Mouse (Mus musculus) forebrain, embryonic 12.5 days (tissue): ENCODE data around the gene Igf2r. TPM values are rescaled to one million over a fixed set of nuclear protein-coding genes. Genes with fewer than 3 reads are reported as not detected.

Experiments
- ATAC-seq: fragments of 200-750 bp; cut with Nextera tagmentation; 2 replicates; pipeline ENCODE4 v1.8.0; 2017; ENCODE audit warnings: moderate TSS enrichment; ENCODE audit not compliant: low FRiP score
- H3K27ac ChIP-seq: fragments of 300-500 bp; sonication (generic); 2 replicates; pipeline ENCODE4 v1.5.1; 2016; ENCODE audit warnings: mild to moderate bottlenecking
- H3K27me3 ChIP-seq: fragments of 300-500 bp; sonication (generic); 2 replicates; pipeline ENCODE4 v1.6.1; 2016; ENCODE audit warnings: mild to moderate bottlenecking
- H3K36me3 ChIP-seq: fragments of 300-500 bp; sonication (generic); replicated peaks from 2 replicates; pipeline ENCODE4 v1.6.1; 2016; ENCODE audit warnings: mild to moderate bottlenecking
- H3K4me1 ChIP-seq: fragments of 300-500 bp; sonication (generic); 2 replicates; pipeline ENCODE4 v1.6.1; 2016
- H3K4me2 ChIP-seq: fragments of 300-500 bp; sonication (generic); 2 replicates; pipeline ENCODE4 v1.6.1; 2016; ENCODE audit warnings: mild to moderate bottlenecking, moderate library complexity
- H3K4me3 ChIP-seq: fragments of 300-500 bp; sonication (generic); replicated peaks from 2 replicates; pipeline ENCODE4 v1.5.1; 2016; ENCODE audit warnings: mild to moderate bottlenecking
- H3K9ac ChIP-seq: fragments of 300-500 bp; sonication (generic); 2 replicates; pipeline ENCODE4 v1.6.1; 2016; ENCODE audit warnings: mild to moderate bottlenecking
- H3K9me3 ChIP-seq: fragments of 300-500 bp; sonication (generic); 2 replicates; pipeline ENCODE4 v1.6.1; 2016
- WGBS: fragments of 180-500 bp; shearing (Covaris S2); methylation state at CpG from one replicate; pipeline ENCODE4 v1.1.7; 2016; 5-methylcytosine and 5-hydroxymethylcytosine counted together
- polyA plus RNA-seq: library from polyadenylated mRNA; unstranded; fragments of >200 nt; fragmentation: Nextera tagmentation; extraction: Ambion mirVana; gene quantifications from 2 replicates; pipeline ENCODE4 v1.2.1, GENCODE M21; 2016

Gene Igf2r
- polyA plus RNA-seq, 1 experiment from 2014 or later: 22.7 TPM

GRCm38 (mm10) chr17:12796633-12797032, 27.2 kb upstream of the Igf2r start:
- H3K36me3 ChIP-seq: no peaks in the 10 kb centered on the region
- H3K9me3 ChIP-seq: no peaks in the 10 kb centered on the region
- 85% methylated on average over 3 of the region's 3 CpGs for WGBS
- peaks cover 2% of the 10 kb centered on the region; the same call in 1 of the 2 replicates for H3K4me1 ChIP-seq
- no peak overlapping the region for H3K4me3 ChIP-seq
- H3K4me2 ChIP-seq: no peak overlapping the region
- ATAC-seq: no peak
- no peaks in the 10 kb centered on the region for H3K27me3 ChIP-seq
- no peak overlapping the region for H3K9ac ChIP-seq
- no peak overlapping the region for H3K27ac ChIP-seq

DNA sequence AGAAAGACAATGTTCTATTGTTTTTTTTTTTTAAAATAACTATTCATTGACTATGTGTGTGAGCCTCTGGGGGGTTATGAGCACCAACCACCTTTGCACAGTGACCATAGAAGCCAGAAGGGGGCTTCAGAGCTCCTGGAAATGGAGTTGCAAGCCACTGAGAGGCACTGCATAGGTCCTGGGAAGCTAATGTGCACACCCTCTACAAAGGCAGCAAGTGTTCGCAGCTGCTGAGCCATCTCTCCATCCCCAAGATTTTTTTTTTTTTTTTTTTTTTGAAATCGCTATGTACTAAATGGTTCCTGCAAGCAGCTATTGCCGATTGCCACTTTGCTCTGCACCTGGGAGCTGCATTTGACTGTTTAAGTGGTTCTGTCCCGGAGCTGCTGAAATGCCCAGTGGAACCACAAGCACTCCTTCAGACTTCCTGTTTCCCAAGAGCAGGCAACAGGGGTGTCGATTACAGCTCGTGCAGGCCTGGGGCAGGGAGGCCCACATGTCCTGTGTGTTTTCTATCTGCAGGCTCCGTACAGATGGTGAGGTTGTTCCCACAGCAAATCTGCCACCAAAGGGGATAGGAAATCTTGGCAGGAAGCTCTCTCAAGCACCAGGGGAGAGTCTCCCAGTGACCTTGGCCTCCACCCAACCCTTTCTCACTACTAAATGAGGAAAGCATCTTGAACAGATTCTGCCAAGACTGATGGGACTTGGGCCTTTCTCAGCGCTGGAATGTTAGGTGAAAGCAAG, 24.4 kb upstream of the Igf2r start:
- ATAC-seq: no peak
- Histone ChIP-seq H3K27me3 (no peaks in the 10 kb centered on the region), H3K4me1 (peaks cover 20% of the 10 kb centered on the region), H3K36me3 (no peaks in the 10 kb centered on the region), H3K9me3 (no peaks in the 10 kb centered on the region), H3K27ac (no peak overlapping the region), H3K4me2 (no peak overlapping the region), H3K4me3 (no peak overlapping the region), H3K9ac (no peak overlapping the region)
- 75% methylated on average over 8 of the region's 8 CpGs for WGBS

GRCm38 (mm10) chr17:12792422-12793206, 23.1 kb upstream of the Igf2r start:
- 83% methylated on average over 11 of the region's 11 CpGs for WGBS
- Histone ChIP-seq H3K36me3 (no peaks in the 10 kb centered on the region), H3K4me3 (no peak overlapping the region), H3K4me1 (peaks cover 20% of the 10 kb centered on the region), H3K4me2 (no peak overlapping the region), H3K9me3 (no peaks in the 10 kb centered on the region), H3K9ac (no peak overlapping the region), H3K27me3 (no peaks in the 10 kb centered on the region), H3K27ac (no peak overlapping the region)
- ATAC-seq: no peak

- no peaks in the 10 kb centered on the region for H3K36me3 ChIP-seq
- H3K4me3 ChIP-seq: no peak overlapping the region
- no peaks in the 10 kb centered on the region for H3K9me3 ChIP-seq
- ATAC-seq: no peak
- H3K4me1 ChIP-seq: peaks cover 20% of the 10 kb centered on the region
- H3K27me3 ChIP-seq: no peaks in the 10 kb centered on the region
- H3K4me2 ChIP-seq: no peak overlapping the region
- WGBS: 62% methylated on average over 4 of the region's 4 CpGs
- no peak overlapping the region for H3K9ac ChIP-seq
- H3K27ac ChIP-seq: peak overlapping the region; percentile 54; the same call in 1 of the 2 replicates
Observed at GRCm38 (mm10) chr17:12791420-12791819, 22.0 kb upstream of the Igf2r start.

DNA sequence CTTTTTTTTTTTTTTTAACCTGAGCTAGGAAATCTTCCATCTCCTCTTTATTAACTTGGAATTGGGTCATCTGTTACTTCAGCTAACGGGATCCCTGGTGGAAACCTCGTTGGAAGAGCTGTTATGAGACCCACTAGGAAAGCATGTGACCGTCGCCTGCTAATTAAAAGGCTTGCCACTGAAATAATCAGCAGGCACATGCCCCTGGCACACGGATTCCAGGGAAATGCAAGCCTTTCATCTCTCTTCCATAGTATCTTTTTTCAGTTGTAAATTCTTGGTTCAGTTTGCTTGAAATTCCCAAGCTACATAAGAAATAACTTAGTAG, 21.6 kb upstream of the Igf2r start:
- H3K36me3 ChIP-seq: no peaks in the 10 kb centered on the region
- no peak for ATAC-seq
- WGBS: 19% methylated on average over 5 of the region's 5 CpGs
- H3K4me2 ChIP-seq: no peak overlapping the region
- H3K9ac ChIP-seq: no peak overlapping the region
- H3K27me3 ChIP-seq: no peaks in the 10 kb centered on the region
- no peaks in the 10 kb centered on the region for H3K9me3 ChIP-seq
- H3K27ac ChIP-seq: peak overlapping the region; percentile 54
- no peak overlapping the region for H3K4me3 ChIP-seq
- H3K4me1 ChIP-seq: peaks cover 20% of the 10 kb centered on the region

GRCm38 (mm10) chr17:12790353-12791078, 21.1 kb upstream of the Igf2r start:
- 25% methylated on average over 10 of the region's 10 CpGs for WGBS
- Histone ChIP-seq H3K27ac (peak overlapping the region; percentile 65), H3K36me3 (no peaks in the 10 kb centered on the region), H3K4me2 (0 out of 2 replicates have a peak overlapping the region, but pooled peaks have one; percentile 6), H3K4me1 (peaks cover 20% of the 10 kb centered on the region), H3K9me3 (no peaks in the 10 kb centered on the region), H3K27me3 (no peaks in the 10 kb centered on the region), H3K9ac (no peak overlapping the region), H3K4me3 (no peak overlapping the region)
- peak; percentile 71; the same call in 1 of the 2 replicates for ATAC-seq

DNA sequence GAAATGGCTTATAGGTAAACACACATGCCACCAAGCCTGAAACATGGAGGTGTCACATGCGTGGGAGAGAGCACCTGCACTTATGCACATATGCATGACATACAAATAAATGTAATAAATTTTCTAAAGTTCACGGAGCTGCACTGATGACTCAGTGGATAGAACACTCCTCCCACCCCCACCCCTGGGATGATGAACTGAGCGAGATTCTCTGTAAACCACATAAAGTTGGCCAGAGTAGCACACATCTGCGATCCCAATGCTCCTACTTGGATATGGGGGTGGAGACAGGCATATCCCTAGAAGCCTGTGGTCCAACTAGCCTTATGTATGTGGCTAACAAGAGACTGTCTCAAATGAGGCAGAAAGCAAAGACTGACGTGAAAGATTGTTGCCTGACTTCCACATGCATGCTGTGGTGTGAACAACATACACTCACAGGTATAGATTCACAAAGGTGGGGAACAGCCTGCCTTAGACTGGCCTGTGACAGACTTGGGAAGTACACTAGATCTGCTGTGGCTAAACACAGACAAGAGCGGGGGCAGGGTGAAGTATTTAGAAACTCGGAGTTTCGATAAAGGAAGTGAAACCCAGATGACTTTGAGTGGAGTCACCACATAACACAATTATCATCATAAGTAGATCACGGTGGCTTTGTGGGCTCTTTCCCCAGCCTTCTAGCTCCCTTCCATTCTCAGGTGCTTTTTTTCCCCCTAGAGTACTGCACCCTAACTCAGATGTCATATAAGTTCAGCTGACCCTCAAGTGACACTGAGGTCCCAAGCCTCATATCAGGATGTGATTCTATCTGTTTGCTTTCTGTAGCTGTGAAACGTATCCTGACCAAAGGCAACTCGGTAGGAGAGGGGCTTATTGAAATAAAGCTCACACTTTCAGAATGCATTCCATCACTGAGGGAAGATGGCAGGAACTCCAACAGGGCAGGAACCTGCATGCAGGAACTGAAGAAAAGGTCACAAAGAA, 13.7 kb upstream of the Igf2r start:
- WGBS: 77% methylated on average over 11 of the region's 11 CpGs
- Histone ChIP-seq H3K4me3 (no peak overlapping the region), H3K9me3 (no peaks in the 10 kb centered on the region), H3K4me1 (peaks cover 9% of the 10 kb centered on the region), H3K9ac (no peak overlapping the region), H3K4me2 (no peak overlapping the region), H3K27ac (no peak overlapping the region), H3K27me3 (no peaks in the 10 kb centered on the region), H3K36me3 (no peaks in the 10 kb centered on the region)
- no peak for ATAC-seq

DNA sequence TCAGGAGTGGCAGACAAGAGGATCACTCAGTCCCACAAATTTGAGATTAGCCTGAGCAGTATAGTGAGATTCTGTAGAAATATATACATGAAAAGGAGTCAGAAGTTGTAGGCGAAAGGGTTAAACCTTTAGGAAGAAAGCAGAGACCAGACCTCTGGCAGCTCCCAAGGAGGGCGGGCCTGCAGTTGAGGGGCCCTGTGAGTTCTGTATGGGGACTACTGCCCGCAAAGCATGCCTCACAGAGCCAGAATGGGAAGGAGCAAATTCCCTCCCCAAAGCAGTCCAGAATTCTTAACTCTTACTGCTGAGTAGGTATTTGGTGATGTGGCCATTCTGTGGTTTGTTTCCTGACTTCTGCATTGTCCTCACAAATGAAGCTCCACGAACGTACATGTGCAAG, 11.6 kb upstream of the Igf2r start:
- H3K27ac ChIP-seq: peak overlapping the region; percentile 26; the same call in 1 of the 2 replicates
- no peaks in the 10 kb centered on the region for H3K27me3 ChIP-seq
- H3K9me3 ChIP-seq: no peaks in the 10 kb centered on the region
- ATAC-seq: no peak
- peaks cover 9% of the 10 kb centered on the region for H3K4me1 ChIP-seq
- H3K36me3 ChIP-seq: no peaks in the 10 kb centered on the region
- WGBS: 46% methylated on average over 5 of the region's 5 CpGs
- H3K9ac ChIP-seq: no peak overlapping the region
- no peak overlapping the region for H3K4me3 ChIP-seq
- peak overlapping the region; percentile 8; the same call in 1 of the 2 replicates for H3K4me2 ChIP-seq

DNA sequence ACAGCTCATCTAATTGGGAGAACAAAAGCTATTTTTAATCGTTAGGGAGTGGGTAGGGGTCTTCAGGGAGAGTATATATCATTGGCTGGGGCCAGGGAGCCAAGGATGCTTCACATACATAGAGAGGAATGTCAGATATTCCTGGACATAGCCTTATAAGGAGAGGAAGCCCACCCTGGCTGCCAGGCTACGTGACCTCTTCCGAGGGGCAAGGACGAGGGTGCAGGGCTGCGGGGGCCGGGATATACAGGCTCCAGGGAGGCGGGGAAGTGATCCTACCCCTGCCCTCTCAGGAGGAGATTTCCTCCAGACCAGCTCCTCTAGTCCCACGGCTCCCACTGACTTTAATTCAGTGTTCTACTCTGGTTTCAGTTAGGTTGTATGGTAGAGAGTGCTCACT, 10.7 kb upstream of the Igf2r start:
- peak overlapping the region; percentile 31; the same call in 1 of the 2 replicates for H3K27ac ChIP-seq
- H3K4me3 ChIP-seq: no peak overlapping the region
- no peaks in the 10 kb centered on the region for H3K9me3 ChIP-seq
- ATAC-seq: no peak
- WGBS: 68% methylated on average over 8 of the region's 8 CpGs
- no peaks in the 10 kb centered on the region for H3K27me3 ChIP-seq
- H3K9ac ChIP-seq: no peak overlapping the region
- no peak overlapping the region for H3K4me2 ChIP-seq
- H3K36me3 ChIP-seq: no peaks in the 10 kb centered on the region
- peaks cover 9% of the 10 kb centered on the region for H3K4me1 ChIP-seq

- Histone ChIP-seq H3K4me3 (no peak overlapping the region), H3K9ac (no peak overlapping the region), H3K4me1 (peaks cover 9% of the 10 kb centered on the region), H3K27me3 (no peaks in the 10 kb centered on the region), H3K27ac (no peak overlapping the region), H3K9me3 (no peaks in the 10 kb centered on the region), H3K36me3 (no peaks in the 10 kb centered on the region), H3K4me2 (no peak overlapping the region)
- WGBS: 86% methylated on average over 3 of the region's 3 CpGs
- no peak for ATAC-seq
Observed at GRCm38 (mm10) chr17:12779442-12779841, 10.0 kb upstream of the Igf2r start.

DNA sequence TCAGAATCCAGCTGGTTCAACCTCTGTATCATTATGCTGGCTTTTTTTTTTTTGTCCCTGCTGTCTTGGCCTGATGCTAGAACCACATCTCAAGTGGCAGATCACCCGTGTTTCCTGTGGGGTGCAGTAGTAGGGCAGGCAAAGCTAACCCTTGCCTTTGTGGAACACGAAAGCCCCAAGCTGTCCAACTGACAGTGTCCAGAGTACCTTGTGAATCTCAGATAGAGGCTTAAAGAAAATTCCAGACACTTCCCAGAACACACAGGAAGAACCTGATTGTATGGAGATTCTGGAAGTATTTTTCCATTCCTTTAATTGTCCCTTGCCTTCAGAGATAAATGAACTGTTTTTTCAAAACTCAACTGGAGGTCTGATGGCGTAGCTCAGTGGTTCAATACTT, 4.5 kb upstream of the Igf2r start:
- Histone ChIP-seq H3K4me2 (no peak overlapping the region), H3K9ac (no peak overlapping the region), H3K36me3 (no peaks in the 10 kb centered on the region), H3K4me3 (no peak overlapping the region), H3K27me3 (no peaks in the 10 kb centered on the region; the same call in 1 of the 2 replicates), H3K9me3 (no peaks in the 10 kb centered on the region), H3K4me1 (peaks cover 6% of the 10 kb centered on the region; the same call in 1 of the 2 replicates), H3K27ac (no peak overlapping the region)
- no peak for ATAC-seq
- WGBS: 87% methylated on average over 3 of the region's 3 CpGs
